Mouse (Mus musculus): ENCODE data around the gene Bcl2l1. TPM values are rescaled to one million over a fixed set of nuclear protein-coding genes. Genes with fewer than 3 reads are reported as not detected.
A peak's percentile ranks its signal among the peaks of the same experiment; 100 is the strongest.

Bcl2l1 gene
- polyA plus RNA-seq, 1 experiment from 2014 or later, result 103 TPM

GRCm38 (mm10) chr2:152753944-152754711 lies 77.4 kb downstream of the Bcl2l1 start, which contains the start of gene Cox4i2:
Gene Cox4i2, plus strand, starts transcription at chr2:152754173.
- peak; percentile 68 for DNase-seq (ENCODE audit: low spot score)
- WGBS, result 2% methylated on average over 30 of the region's 30 CpGs
- Histone ChIP-seq H3K4me1 (peaks cover 46% of the 10 kb centered on the region), H3K27me3 (ENCODE audit: low read depth, poor library complexity, severe bottlenecking) (peaks cover 22% of the 10 kb centered on the region), H3K4me3 (peak within 1 kb of the TSS; percentile 49), H3K36me3 (no peaks in the 10 kb centered on the region), H3K9me3 (replicated peaks) (no peaks in the 10 kb centered on the region), H3K27ac (peak within 1 kb of the TSS; percentile 82)

- H3K36me3 ChIP-seq, result peaks cover 6% of the 10 kb centered on the region; the same call in 1 of the 2 replicates
- H3K4me1 ChIP-seq, result peaks cover 54% of the 10 kb centered on the region
- no peaks in the 10 kb centered on the region for H3K9me3 ChIP-seq (replicated peaks)
- H3K27ac ChIP-seq, result peak overlapping the region; percentile 83
- peak; percentile 86 for DNase-seq (ENCODE audit: low spot score)
- no peaks in the 10 kb centered on the region for H3K27me3 ChIP-seq (ENCODE audit: low read depth, poor library complexity, severe bottlenecking)
- no peak overlapping the region for H3K4me3 ChIP-seq
- 31% methylated on average over 10 of the region's 10 CpGs for WGBS
Observed at GRCm38 (mm10) chr2:152742435-152742834, 89.1 kb downstream of the Bcl2l1 start.

GRCm38 (mm10) chr2:152741153-152742041 lies 90.1 kb downstream of the Bcl2l1 start:
- H3K9me3 ChIP-seq (replicated peaks), result no peaks in the 10 kb centered on the region
- DNase-seq (ENCODE audit: low spot score), result peak; percentile 62
- 49% methylated on average over 14 of the region's 14 CpGs for WGBS
- peaks cover 56% of the 10 kb centered on the region for H3K4me1 ChIP-seq
- peak overlapping the region; percentile 83 for H3K27ac ChIP-seq
- H3K36me3 ChIP-seq, result peaks cover 7% of the 10 kb centered on the region; the same call in 1 of the 2 replicates
- H3K4me3 ChIP-seq, result peak overlapping the region; percentile 22; the same call in 1 of the 2 replicates
- no peaks in the 10 kb centered on the region for H3K27me3 ChIP-seq (ENCODE audit: low read depth, poor library complexity, severe bottlenecking)

GRCm38 (mm10) chr2:152740490-152740889 lies 91.0 kb downstream of the Bcl2l1 start:
- Histone ChIP-seq H3K4me1 (peaks cover 63% of the 10 kb centered on the region), H3K9me3 (replicated peaks) (no peaks in the 10 kb centered on the region), H3K4me3 (no peak overlapping the region), H3K27me3 (ENCODE audit: low read depth, poor library complexity, severe bottlenecking) (no peaks in the 10 kb centered on the region), H3K27ac (peak overlapping the region; percentile 96), H3K36me3 (peaks cover 7% of the 10 kb centered on the region; the same call in 1 of the 2 replicates)
- WGBS, result 54% methylated on average over 5 of the region's 5 CpGs
- DNase-seq (ENCODE audit: low spot score), result no peak

- Histone ChIP-seq H3K9me3 (replicated peaks) (no peaks in the 10 kb centered on the region), H3K4me3 (peak overlapping the region; percentile 91), H3K36me3 (peaks cover 7% of the 10 kb centered on the region; the same call in 1 of the 2 replicates), H3K27ac (peak overlapping the region; percentile 96), H3K27me3 (ENCODE audit: low read depth, poor library complexity, severe bottlenecking) (no peaks in the 10 kb centered on the region), H3K4me1 (peaks cover 69% of the 10 kb centered on the region)
- 25% methylated on average over 3 of the region's 3 CpGs for WGBS
- DNase-seq (ENCODE audit: low spot score), result no peak
Observed at GRCm38 (mm10) chr2:152739842-152740260, 91.7 kb downstream of the Bcl2l1 start.

- under 1% methylated on average over 35 of the region's 36 CpGs for WGBS
- Histone ChIP-seq H3K36me3 (peaks cover 7% of the 10 kb centered on the region; the same call in 1 of the 2 replicates), H3K4me1 (peaks cover 76% of the 10 kb centered on the region), H3K27me3 (ENCODE audit: low read depth, poor library complexity, severe bottlenecking) (no peaks in the 10 kb centered on the region), H3K27ac (peak overlapping the region; percentile 96), H3K4me3 (peak overlapping the region; percentile 91), H3K9me3 (replicated peaks) (no peaks in the 10 kb centered on the region)
- peak; percentile 94 for DNase-seq (ENCODE audit: low spot score)
Observed at GRCm38 (mm10) chr2:152739031-152739841, 92.3 kb downstream of the Bcl2l1 start.

GRCm38 (mm10) chr2:152738341-152738740 lies 93.2 kb downstream of the Bcl2l1 start:
- Histone ChIP-seq H3K36me3 (peaks cover 7% of the 10 kb centered on the region; the same call in 1 of the 2 replicates), H3K27me3 (ENCODE audit: low read depth, poor library complexity, severe bottlenecking) (no peaks in the 10 kb centered on the region), H3K9me3 (replicated peaks) (no peaks in the 10 kb centered on the region), H3K4me3 (peak overlapping the region; percentile 91), H3K27ac (peak overlapping the region; percentile 96), H3K4me1 (peaks cover 84% of the 10 kb centered on the region)
- WGBS, result 43% methylated on average over 2 of the region's 2 CpGs
- no peak for DNase-seq (ENCODE audit: low spot score)

- Histone ChIP-seq H3K27ac (peak overlapping the region; percentile 96), H3K36me3 (peaks cover 7% of the 10 kb centered on the region; the same call in 1 of the 2 replicates), H3K4me3 (peak overlapping the region; percentile 91), H3K27me3 (ENCODE audit: low read depth, poor library complexity, severe bottlenecking) (no peaks in the 10 kb centered on the region), H3K9me3 (replicated peaks) (no peaks in the 10 kb centered on the region), H3K4me1 (peaks cover 86% of the 10 kb centered on the region)
- WGBS, result 6% methylated on average over 10 of the region's 10 CpGs
- peak; percentile 67 for DNase-seq (ENCODE audit: low spot score)
Observed at GRCm38 (mm10) chr2:152737306-152738221, 94.0 kb downstream of the Bcl2l1 start.

- H3K36me3 ChIP-seq, result peaks cover 7% of the 10 kb centered on the region; the same call in 1 of the 2 replicates
- H3K4me3 ChIP-seq, result peak overlapping the region; percentile 91
- WGBS, result 0% methylated on average over 22 of the region's 22 CpGs
- H3K4me1 ChIP-seq, result peaks cover 86% of the 10 kb centered on the region
- peak overlapping the region; percentile 96 for H3K27ac ChIP-seq
- H3K27me3 ChIP-seq (ENCODE audit: low read depth, poor library complexity, severe bottlenecking), result no peaks in the 10 kb centered on the region
- no peaks in the 10 kb centered on the region for H3K9me3 ChIP-seq (replicated peaks)
- peak; percentile 63 for DNase-seq (ENCODE audit: low spot score)
Observed at GRCm38 (mm10) chr2:152736748-152737147, 94.8 kb downstream of the Bcl2l1 start.

GRCm38 (mm10) chr2:152736090-152736601 lies 95.4 kb downstream of the Bcl2l1 start, which contains the start of gene Id1:
Gene Id1, plus strand, starts transcription at chr2:152736251.
- Histone ChIP-seq H3K27me3 (ENCODE audit: low read depth, poor library complexity, severe bottlenecking) (no peaks in the 10 kb centered on the region), H3K4me3 (peak within 1 kb of the TSS; percentile 91), H3K9me3 (replicated peaks) (no peaks in the 10 kb centered on the region), H3K36me3 (peaks cover 7% of the 10 kb centered on the region; the same call in 1 of the 2 replicates), H3K4me1 (peaks cover 84% of the 10 kb centered on the region), H3K27ac (peak within 1 kb of the TSS; percentile 96)
- DNase-seq (ENCODE audit: low spot score), result peak; percentile 93
- under 1% methylated on average over 28 of the region's 28 CpGs for WGBS

- Histone ChIP-seq H3K4me1 (peaks cover 84% of the 10 kb centered on the region), H3K27me3 (ENCODE audit: low read depth, poor library complexity, severe bottlenecking) (no peaks in the 10 kb centered on the region), H3K9me3 (replicated peaks) (no peaks in the 10 kb centered on the region), H3K4me3 (peak overlapping the region; percentile 91), H3K36me3 (peaks cover 7% of the 10 kb centered on the region; the same call in 1 of the 2 replicates), H3K27ac (peak overlapping the region; percentile 96)
- DNase-seq (ENCODE audit: low spot score), result peak; percentile 99
- 0% methylated on average over 28 of the region's 28 CpGs for WGBS
Observed at GRCm38 (mm10) chr2:152734984-152735383, 96.5 kb downstream of the Bcl2l1 start.
